In genomic region chr4:135179077-135179481, GRCm38 (mm10) we compare ENCODE assay signal across 10 mouse cellular contexts. TPM values are rescaled to one million over a fixed set of nuclear protein-coding genes. Genes with fewer than 3 reads are reported as not detected.
A peak's percentile ranks its signal among the peaks of the same experiment; 100 is the strongest.
DNase-seq lines count a peak whose midpoint lies in the region; ATAC-seq and TF ChIP-seq lines count a peak whose summit lies in the region.
"Had no signal": no experiment of that assay in that cellular context is flagged by ENCODE, and none has a peak within 500 bp of the region (broad histone marks: within the 10 kb centered on the region; RNA-seq: fewer than 3 reads in every experiment).

No protein-coding gene starts in this region.

- no peak overlapping the region for H3K9ac ChIP-seq in neural tube, embryonic 11.5 days (ENCODE audit: low read length)

- H3K27ac ChIP-seq in neural tube, embryonic 11.5 days (ENCODE audit: low read depth, low read length) = no peak overlapping the region
- no peak overlapping the region for H3K27ac ChIP-seq in small intestine, adult 2 months (ENCODE audit: insufficient read depth, low read depth, low read length)
- H3K27ac ChIP-seq in forebrain, embryonic 10.5 days = no peak overlapping the region
- H3K27ac ChIP-seq: heart, embryonic 13.5 days had no signal

- peak; percentile 29; the same call in 1 of the 2 replicates for TF ChIP-seq CTCF in small intestine, adult 2 months (IDR thresholded peaks at IDR 0.05; ENCODE audit: extremely low read depth, insufficient read length, insufficient replicate concordance, low read depth, low read length)

- no peak for TF ChIP-seq POLR2A in small intestine, adult 2 months (IDR thresholded peaks at IDR 0.05; ENCODE audit: low read depth, low read length)

- H3K4me3 ChIP-seq in neural tube, embryonic 11.5 days (ENCODE audit: low read depth, low read length) = no peak overlapping the region
- no peak overlapping the region for H3K4me3 ChIP-seq in small intestine, adult 2 months (ENCODE audit: low read depth, low read length)
- H3K4me3 ChIP-seq in forebrain, embryonic 10.5 days = no peak overlapping the region
- H3K4me3 ChIP-seq: heart, embryonic 13.5 days had no signal

- ATAC-seq in neural tube, embryonic 11.5 days (ENCODE audit: insufficient read depth, low FRiP score, low TSS enrichment) = no peak

- H3K4me2 ChIP-seq in neural tube, embryonic 11.5 days (ENCODE audit: low read depth) = no peak overlapping the region
- H3K4me2 ChIP-seq: heart, embryonic 13.5 days had no signal

- intact Hi-C loops in gastrocnemius, postnatal 14 days (cut with DNase I; ENCODE audit: low total_unique reads) = no loop called here

- DNase-seq in gastrocnemius, postnatal 14 days = peak; percentile 46
- DNase-seq in gastrocnemius, adult 8-10 months (ENCODE audit: low spot score in 2 of 2) = no peak
- DNase-seq in neural tube, embryonic 11.5 days (ENCODE audit: low spot score) = peak; percentile 32
- no peak for DNase-seq in neural tube, embryonic 10.5 days (ENCODE audit: extremely low spot score, low spot score)
- DNase-seq in induced T-regulatory cell, adult 2 months (ENCODE audit: low read depth) = peak; percentile 75
- no peak for DNase-seq in forebrain, embryonic 10.5 days (ENCODE audit: extremely low spot score, low spot score)
- DNase-seq in gastrocnemius, adult 18-20 months (ENCODE audit: low spot score) = no peak

- no peaks in the 10 kb centered on the region for H3K36me3 ChIP-seq in neural tube, embryonic 11.5 days (ENCODE audit: control insufficient read depth, insufficient read depth, low read length)
- no peaks in the 10 kb centered on the region for H3K36me3 ChIP-seq in small intestine, adult 2 months (ENCODE audit: control insufficient read depth, insufficient read depth, low read length)
- no peaks in the 10 kb centered on the region for H3K36me3 ChIP-seq in forebrain, embryonic 10.5 days (replicated peaks)
- H3K36me3 ChIP-seq: heart, embryonic 13.5 days had no signal

- H3K4me1 ChIP-seq in neural tube, embryonic 11.5 days (ENCODE audit: control insufficient read depth, insufficient read depth, low read length) = peaks cover 6% of the 10 kb centered on the region
- H3K4me1 ChIP-seq in small intestine, adult 2 months (ENCODE audit: control insufficient read depth, insufficient read depth, insufficient read length, low read length) = no peaks in the 10 kb centered on the region
- peaks cover 14% of the 10 kb centered on the region for H3K4me1 ChIP-seq in forebrain, embryonic 10.5 days

- 22% methylated on average over 5 of the region's 5 CpGs for WGBS in neural tube, embryonic 11.5 days
- WGBS in small intestine, adult 2 months = 36% methylated on average over 5 of the region's 5 CpGs
- 20% methylated on average over 5 of the region's 5 CpGs for WGBS in forebrain, embryonic 10.5 days

- H3K9me3 ChIP-seq in neural tube, embryonic 11.5 days (ENCODE audit: control insufficient read depth, low read length) = no peaks in the 10 kb centered on the region
- H3K9me3 ChIP-seq in forebrain, embryonic 10.5 days = no peaks in the 10 kb centered on the region

- peaks cover 10% of the 10 kb centered on the region; the same call in 1 of the 2 replicates for H3K27me3 ChIP-seq in neural tube, embryonic 11.5 days (ENCODE audit: control insufficient read depth, insufficient read depth, low read length)
- H3K27me3 ChIP-seq in small intestine, adult 2 months (ENCODE audit: control insufficient read depth, insufficient read depth, low read length) = peaks cover 10% of the 10 kb centered on the region; the same call in 1 of the 2 replicates
- peaks cover 48% of the 10 kb centered on the region for H3K27me3 ChIP-seq in forebrain, embryonic 10.5 days (ENCODE audit: poor library complexity, severe bottlenecking)

RNA-seq across cellular contexts. Expression of gene Runx3, which starts 58.6 kb away (rescaled TPM):
- under 1 TPM; 0.22 to 0.41 TPM for total RNA-seq in gastrocnemius, postnatal 14 days (2021)
- under 1 TPM in 1 of 4 experiments, not detected in 3; 0.07 TPM for total RNA-seq in gastrocnemius, adult 8-10 months (2022)
- 2.2 and 3.0 TPM in 2 replicates for polyA plus RNA-seq in neural tube, embryonic 11.5 days (2014; fragmentation: Nextera tagmentation; extraction: Ambion mirVana)
- 7.2 and 23.7 TPM in 2 replicates for polyA plus RNA-seq in small intestine, adult 2 months (2012; rRNA removed)
- polyA plus RNA-seq in forebrain, embryonic 10.5 days (2016; fragmentation: Nextera tagmentation; extraction: Ambion mirVana) = 0.04 TPM in 1 of 2 replicates, not detected in the other
- under 1 TPM; 0.05 to 0.07 TPM for total RNA-seq in gastrocnemius, adult 18-20 months (2021)
- polyA plus RNA-seq: neural tube, embryonic 14.5 days had no signal

Comparison
In these comparisons a context has a peak if more than half of its experiments do, and no peak if none do; other contexts are left out.
1. DNase-seq: peak in gastrocnemius, postnatal 14 days (single experiment), neural tube, embryonic 11.5 days (single experiment) and induced T-regulatory cell, adult 2 months (single experiment); none in gastrocnemius, adult 8-10 months (0 of 2), neural tube, embryonic 10.5 days (single experiment), forebrain, embryonic 10.5 days (single experiment) and gastrocnemius, adult 18-20 months (single experiment).